Mouse (Mus musculus) forebrain, embryonic 11.5 days (tissue): Measurements from ENCODE around the gene Fibp. TPM values are rescaled to one million over a fixed set of nuclear protein-coding genes. Genes with fewer than 3 reads are reported as not detected.

Experiments used
- ATAC-seq: fragments of 200-750 bp; cut with Nextera tagmentation; replicated peaks from 2 replicates; pipeline ENCODE4 v1.8.0; 2017; ENCODE audit warnings: moderate TSS enrichment; ENCODE audit not compliant: low FRiP score
- DNase-seq: peaks from one replicate; pipeline ENCODE4 v3.0.0-alpha.2; 2017; ENCODE audit warnings: low spot score
- H3K27ac ChIP-seq: fragments of 300-500 bp; sonication (generic); 2 replicates; pipeline ENCODE4 v1.5.1; 2014; ENCODE audit warnings: low read depth, low read length
- H3K27me3 ChIP-seq: fragments of 300-500 bp; sonication (generic); 2 replicates; pipeline ENCODE4 v1.6.1; 2014; ENCODE audit warnings: mild to moderate bottlenecking, low read length, mixed read lengths; ENCODE audit not compliant: control insufficient read depth, insufficient read depth
- H3K36me3 ChIP-seq: fragments of 300-500 bp; sonication (generic); 2 replicates; pipeline ENCODE4 v1.6.1; 2014; ENCODE audit warnings: mild to moderate bottlenecking, low read length, moderate library complexity, mixed read lengths; ENCODE audit not compliant: control insufficient read depth, insufficient read depth
- H3K4me1 ChIP-seq: fragments of 300-500 bp; sonication (generic); replicated peaks from 2 replicates; pipeline ENCODE4 v1.6.1; 2014; ENCODE audit warnings: low read length, mixed read lengths; ENCODE audit not compliant: control insufficient read depth, insufficient read depth
- H3K4me2 ChIP-seq: fragments of 300-500 bp; sonication (generic); 2 replicates; pipeline ENCODE4 v1.6.1; 2014; ENCODE audit warnings: low read depth, mild to moderate bottlenecking, low read length, moderate library complexity, mixed read lengths; ENCODE audit not compliant: severe bottlenecking
- H3K4me3 ChIP-seq: fragments of 300-500 bp; sonication (generic); 2 replicates; pipeline ENCODE4 v1.5.1; 2014; ENCODE audit warnings: low read depth, low read length
- H3K9ac ChIP-seq: fragments of 300-500 bp; sonication (generic); 2 replicates; pipeline ENCODE4 v1.6.1; 2014; ENCODE audit warnings: low read length
- H3K9me3 ChIP-seq: fragments of 300-500 bp; sonication (generic); 2 replicates; pipeline ENCODE4 v1.6.1; 2016; ENCODE audit warnings: low read length, mixed read lengths; ENCODE audit not compliant: control insufficient read depth
- WGBS: fragments of 180-500 bp; shearing (Covaris S2); extraction: QIAGEN DNeasy Blood & Tissue Kit; methylation state at CpG from one replicate; pipeline ENCODE4 v1.1.7; 2014; 5-methylcytosine and 5-hydroxymethylcytosine counted together
- polyA plus RNA-seq: library from polyadenylated mRNA; unstranded; fragments of >200 nt; fragmentation: Nextera tagmentation; extraction: Ambion mirVana; gene quantifications from 2 replicates; pipeline ENCODE4 v1.2.1, GENCODE M21; 2014

Gene Fibp
- polyA plus RNA-seq, 1 experiment from 2014 or later = 105 TPM

DNA sequence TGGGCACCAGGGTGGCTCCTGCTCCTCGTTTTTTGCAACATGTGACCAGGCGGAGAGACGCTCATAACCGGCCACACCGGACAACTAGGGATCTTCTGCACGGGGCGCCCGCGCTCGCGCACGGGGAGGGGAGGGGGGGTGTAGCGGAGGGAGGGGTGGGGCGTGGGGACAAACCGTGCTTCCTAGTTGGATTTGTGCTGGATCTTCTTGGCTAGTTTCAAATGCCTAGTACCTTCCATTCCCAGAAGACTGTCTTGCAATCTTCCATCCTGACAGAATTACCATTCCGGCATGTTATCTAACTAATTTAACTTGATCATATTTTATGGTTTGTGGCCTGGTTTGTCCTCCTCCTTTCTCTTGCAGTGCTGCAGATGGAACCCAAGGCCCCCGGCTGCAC, 43.3 kb downstream of the Fibp start, which contains the start of gene 1700020D05Rik:
Gene 1700020D05Rik, minus strand, starts transcription at position 101 of the 400 bp plus-strand sequence.
- no peak for ATAC-seq
- 65% methylated on average over 17 of the region's 17 CpGs for WGBS
- H3K27me3 ChIP-seq = no peaks in the 10 kb centered on the region

DNA sequence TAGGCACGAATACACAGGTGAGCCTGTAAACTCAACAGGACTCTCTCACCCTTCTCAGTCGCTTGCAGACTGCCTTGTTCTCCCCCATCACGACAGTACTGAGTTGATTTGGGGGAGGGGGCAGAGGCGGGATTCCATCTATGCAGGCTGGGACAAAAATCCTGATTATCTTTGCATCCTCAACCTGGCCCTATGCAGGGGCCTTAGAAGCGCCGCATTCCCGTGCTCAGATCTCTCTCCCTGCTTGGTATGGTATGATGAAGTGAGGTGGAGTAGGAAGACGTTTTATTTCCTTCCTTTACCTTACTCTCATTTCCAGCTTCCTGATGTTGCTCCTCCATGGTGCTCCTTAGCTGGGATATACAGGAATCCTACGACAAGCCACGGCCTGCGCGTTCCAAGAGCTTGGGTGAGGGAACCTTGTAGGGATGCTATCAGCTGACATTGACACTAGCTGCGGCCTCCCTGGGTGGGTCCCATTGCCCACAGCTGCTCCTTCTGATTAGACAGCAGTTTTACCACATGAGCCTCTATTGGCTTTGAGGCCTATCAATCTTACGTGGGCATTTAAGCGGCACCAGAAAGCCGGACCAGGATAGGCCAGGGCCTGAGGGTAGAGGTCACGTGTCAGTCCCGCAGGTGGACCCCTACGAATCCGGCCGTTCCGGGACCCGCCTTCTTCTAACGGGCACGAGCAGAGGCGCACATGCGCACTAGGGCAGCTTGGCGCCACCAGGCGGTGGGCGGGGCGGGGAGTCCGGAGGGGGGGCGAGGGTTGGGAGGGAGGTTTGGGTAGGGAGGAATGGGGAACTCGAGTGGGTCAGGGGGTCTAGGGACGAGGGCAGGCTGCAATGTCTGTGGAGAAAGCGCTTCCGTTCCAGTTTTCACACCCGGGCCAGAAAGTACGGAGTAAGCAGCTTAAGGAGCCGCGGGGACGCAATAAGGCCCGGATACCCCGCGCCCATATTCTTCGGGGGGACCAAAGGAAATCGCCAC, 49.9 kb downstream of the Fibp start, which contains the start of gene Snx32:
Gene Snx32, minus strand, starts transcription at position 508 of the 996 bp plus-strand sequence.
- H3K27ac ChIP-seq = no peak within 1 kb of the TSS
- no peaks in the 10 kb centered on the region for H3K27me3 ChIP-seq
- H3K9ac ChIP-seq = peak within 1 kb of the TSS; percentile 68
- peak; percentile 99 for ATAC-seq
- peak within 1 kb of the TSS; percentile 42 for H3K4me3 ChIP-seq
- H3K4me2 ChIP-seq = peak within 1 kb of the TSS; percentile 71
- H3K4me1 ChIP-seq = peaks cover 6% of the 10 kb centered on the region
- H3K36me3 ChIP-seq = no peaks in the 10 kb centered on the region
- DNase-seq = peak; percentile 96
- whole genome bisulfite sequencing = 3% methylated on average over 46 of the region's 47 CpGs
- H3K9me3 ChIP-seq = no peaks in the 10 kb centered on the region; the same call in 1 of the 2 replicates

More for the DNA sequence above, 43.3 kb downstream of the Fibp start, which contains the start of gene 1700020D05Rik:
- no peaks in the 10 kb centered on the region for H3K4me1 ChIP-seq
- no peak within 1 kb of the TSS for H3K27ac ChIP-seq
- no peak within 1 kb of the TSS for H3K4me3 ChIP-seq
- no peak for DNase-seq
- no peaks in the 10 kb centered on the region; the same call in 1 of the 2 replicates for H3K9me3 ChIP-seq
- H3K4me2 ChIP-seq = no peak within 1 kb of the TSS
- no peaks in the 10 kb centered on the region for H3K36me3 ChIP-seq
- no peak within 1 kb of the TSS for H3K9ac ChIP-seq

DNA sequence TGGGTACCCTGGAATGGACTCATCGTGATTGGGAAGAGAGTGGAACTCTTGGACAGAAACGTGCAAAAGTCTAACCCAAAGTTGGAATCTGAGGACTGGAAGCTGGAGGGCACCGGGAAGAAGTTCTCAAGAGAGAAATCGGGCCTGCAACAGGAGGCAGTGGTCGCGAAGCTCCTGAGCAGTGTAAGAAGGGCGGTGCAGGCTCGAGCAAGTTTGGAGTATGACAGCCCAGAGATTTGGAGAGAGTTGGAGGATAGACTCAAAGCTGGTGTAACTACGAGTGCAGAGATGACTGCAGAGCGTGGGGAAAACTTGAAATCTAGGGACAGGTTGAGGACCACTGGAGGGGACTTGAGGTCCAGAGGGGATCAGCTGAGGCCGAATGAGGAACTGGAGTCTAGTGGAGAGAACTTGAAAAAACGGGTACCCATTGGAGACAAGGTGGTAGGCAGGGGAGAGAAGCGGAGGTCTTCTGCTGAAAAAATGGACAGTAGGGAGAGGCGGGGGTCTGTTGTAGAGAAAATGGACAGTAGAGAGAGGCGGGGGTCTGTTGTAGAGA, 50.7 kb downstream of the Fibp start:
- peaks cover 6% of the 10 kb centered on the region for H3K4me1 ChIP-seq
- peak overlapping the region; percentile 68 for H3K9ac ChIP-seq
- no peak for DNase-seq
- whole genome bisulfite sequencing = 49% methylated on average over 14 of the region's 15 CpGs
- H3K4me3 ChIP-seq = peak overlapping the region; percentile 42
- no peaks in the 10 kb centered on the region; the same call in 1 of the 2 replicates for H3K9me3 ChIP-seq
- no peak overlapping the region for H3K27ac ChIP-seq
- H3K36me3 ChIP-seq = no peaks in the 10 kb centered on the region
- peak overlapping the region; percentile 71 for H3K4me2 ChIP-seq
- ATAC-seq = peak; percentile 18; the same call in 1 of the 2 replicates
- H3K27me3 ChIP-seq = no peaks in the 10 kb centered on the region

DNA sequence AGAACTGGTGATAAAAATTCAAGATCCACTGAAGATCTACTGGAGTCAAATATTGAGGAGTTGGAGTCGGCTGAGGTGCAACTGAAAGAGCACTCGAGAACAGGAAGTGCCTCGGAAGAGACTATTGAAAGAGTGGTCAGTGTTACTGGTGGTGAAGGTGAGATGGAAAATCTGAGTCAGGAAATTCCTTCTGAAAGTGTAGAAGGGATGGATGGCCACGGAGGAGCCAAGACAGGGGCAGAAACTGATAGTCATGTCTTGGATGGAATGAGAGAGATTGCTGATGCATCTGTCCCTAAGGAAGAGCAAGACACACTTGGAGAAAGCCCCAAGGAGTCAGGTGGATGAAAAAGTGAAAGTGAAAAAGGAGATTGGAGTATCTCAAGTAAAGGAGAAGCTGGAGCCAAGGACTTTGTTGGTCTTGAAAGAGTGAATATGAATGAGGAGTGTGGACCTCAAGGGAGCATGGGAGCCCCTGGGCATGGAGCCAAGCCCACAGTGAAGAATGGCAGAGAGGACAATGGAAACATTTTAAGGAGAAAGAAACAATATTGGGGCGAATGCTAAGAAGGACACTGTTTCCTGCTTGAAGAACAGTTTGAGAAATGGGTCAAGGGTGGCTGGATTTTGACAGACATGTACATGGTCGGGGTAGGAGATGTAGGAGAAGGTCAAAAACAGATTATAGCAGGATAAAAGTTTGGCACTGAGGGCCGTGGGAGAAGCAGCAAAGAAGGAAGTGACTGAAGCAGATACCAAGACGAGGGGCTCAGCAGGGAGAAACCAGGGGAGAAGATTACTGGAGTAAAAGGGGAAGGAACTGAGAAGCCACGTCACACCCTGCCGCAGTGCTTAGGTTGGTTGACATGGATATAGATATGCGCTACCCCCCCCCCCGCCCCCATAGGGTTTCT, 51.9 kb downstream of the Fibp start:
- 88% methylated on average over 12 of the region's 12 CpGs for WGBS
- no peak overlapping the region for H3K4me2 ChIP-seq

DNA sequence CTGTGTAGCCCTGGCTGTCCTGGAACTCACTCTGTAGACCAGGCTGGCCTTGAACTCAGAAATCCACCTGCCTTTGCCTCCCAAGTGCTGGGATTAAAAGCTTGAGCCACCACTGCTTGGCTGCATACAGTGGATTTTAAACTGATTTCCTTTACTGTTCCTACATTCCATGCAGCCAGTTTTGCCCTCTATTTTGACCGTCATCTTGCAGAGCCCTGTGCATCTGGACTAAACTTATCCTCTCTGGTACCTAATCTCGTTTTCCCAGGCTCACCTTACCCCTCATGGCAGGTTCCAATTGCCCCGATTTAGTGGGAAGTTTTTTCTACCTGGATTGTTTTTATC, 52.6 kb downstream of the Fibp start:
- no peak overlapping the region for H3K4me3 ChIP-seq
- no peak for DNase-seq
- H3K27me3 ChIP-seq = no peaks in the 10 kb centered on the region
- no peak overlapping the region for H3K9ac ChIP-seq
- H3K4me1 ChIP-seq = peaks cover 6% of the 10 kb centered on the region
- H3K4me2 ChIP-seq = no peak overlapping the region
- no peak overlapping the region for H3K27ac ChIP-seq
- WGBS = 84% methylated on average over 3 of the region's 3 CpGs
- ATAC-seq = no peak
- no peaks in the 10 kb centered on the region; the same call in 1 of the 2 replicates for H3K9me3 ChIP-seq
- H3K36me3 ChIP-seq = no peaks in the 10 kb centered on the region

More for the DNA sequence above, 51.9 kb downstream of the Fibp start:
- ATAC-seq = no peak
- Histone ChIP-seq H3K4me3 (no peak overlapping the region), H3K36me3 (no peaks in the 10 kb centered on the region), H3K27me3 (no peaks in the 10 kb centered on the region), H3K9ac (no peak overlapping the region), H3K4me1 (peaks cover 6% of the 10 kb centered on the region), H3K9me3 (no peaks in the 10 kb centered on the region; the same call in 1 of the 2 replicates), H3K27ac (no peak overlapping the region)
- no peak for DNase-seq

Other genes starting within 250 kb of the Fibp start
- 32.2 and 33.2 TPM in 2 replicates for gene Pacs1, start 187.5 kb upstream of the Fibp start, polyA plus RNA-seq
- gene Sf3b2, start 165.2 kb upstream of the Fibp start, polyA plus RNA-seq = 418 and 450 TPM in 2 replicates
- gene Gal3st3, start 162.3 kb upstream of the Fibp start, polyA plus RNA-seq = 17.2 and 18.9 TPM in 2 replicates
- gene Catsper1, start 124.9 kb upstream of the Fibp start, polyA plus RNA-seq = not detected in 2 replicates
- gene Cst6, start 111.0 kb upstream of the Fibp start, polyA plus RNA-seq = 0.83 TPM in 1 of 2 replicates, not detected in the other
- gene Eif1ad, start 93.9 kb upstream of the Fibp start, polyA plus RNA-seq = 79.2 and 82.8 TPM in 2 replicates
- gene Banf1, start 93.4 kb upstream of the Fibp start, polyA plus RNA-seq = 470 and 498 TPM in 2 replicates
- gene Sart1, start 71.9 kb upstream of the Fibp start, polyA plus RNA-seq = 87.1 and 101 TPM in 2 replicates
- not detected in 2 replicates for gene Tsga10ip, start 58.1 kb upstream of the Fibp start, polyA plus RNA-seq
- gene Drap1, start 35.6 kb upstream of the Fibp start, polyA plus RNA-seq = 193 and 202 TPM in 2 replicates
- gene AI837181, start 35.5 kb upstream of the Fibp start, polyA plus RNA-seq = 34.6 and 42.0 TPM in 2 replicates
- gene Fosl1, start 13.1 kb upstream of the Fibp start, polyA plus RNA-seq = not detected in 2 replicates
- gene Ccdc85b, start 2.7 kb upstream of the Fibp start, polyA plus RNA-seq = 6.5 and 6.6 TPM in 2 replicates
- 3.4 and 4.0 TPM in 2 replicates for gene Ctsw, start 7.9 kb downstream of the Fibp start, polyA plus RNA-seq
- gene Efemp2, start 13.3 kb downstream of the Fibp start, polyA plus RNA-seq = 49.1 and 50.4 TPM in 2 replicates
- 39.2 and 42.7 TPM in 2 replicates for gene Mus81, start 27.8 kb downstream of the Fibp start, polyA plus RNA-seq
- gene Cfl1, start 29.8 kb downstream of the Fibp start, polyA plus RNA-seq = 3,238 and 3,452 TPM in 2 replicates
- gene 1700020D05Rik, start 43.2 kb downstream of the Fibp start, polyA plus RNA-seq = not detected in 2 replicates
- gene Snx32, start 49.9 kb downstream of the Fibp start, polyA plus RNA-seq = 15.9 and 19.5 TPM in 2 replicates
- 0.11 and 0.35 TPM in 2 replicates for gene Ovol1, start 100.0 kb downstream of the Fibp start, polyA plus RNA-seq
- gene Ap5b1, start 107.4 kb downstream of the Fibp start, polyA plus RNA-seq = 1.9 and 2.5 TPM in 2 replicates
- 158 and 198 TPM in 2 replicates for gene Rnaseh2c, start 141.3 kb downstream of the Fibp start, polyA plus RNA-seq
- gene Kat5, start 149.6 kb downstream of the Fibp start, polyA plus RNA-seq = 38.0 and 38.9 TPM in 2 replicates
- 37.8 and 39.9 TPM in 2 replicates for gene Rela, start 176.9 kb downstream of the Fibp start, polyA plus RNA-seq
- 18.4 and 19.9 TPM in 2 replicates for gene Sipa1, start 203.1 kb downstream of the Fibp start, polyA plus RNA-seq
- 20.4 and 21.7 TPM in 2 replicates for gene Map3k11, start 228.1 kb downstream of the Fibp start, polyA plus RNA-seq
- gene Pcnx3, start 228.3 kb downstream of the Fibp start, polyA plus RNA-seq = 34.1 and 37.7 TPM in 2 replicates
- gene Kcnk7, start 243.8 kb downstream of the Fibp start, polyA plus RNA-seq = not detected in 2 replicates